ENCODE assay signal across 9 mouse cellular contexts in genomic region chr17:37250544-37250943, GRCm38 (mm10). TPM values are rescaled to one million over a fixed set of nuclear protein-coding genes. Genes with fewer than 3 reads are reported as not detected.
DNase-seq lines count a peak whose midpoint lies in the region; ATAC-seq lines count a peak whose summit lies in the region.
"Had no signal": no experiment of that assay in that cellular context is flagged by ENCODE, and none has a peak within 500 bp of the region (broad histone marks: within the 10 kb centered on the region; RNA-seq: fewer than 3 reads in every experiment).

No protein-coding gene starts in this region.

- 12% methylated on average over 1 of the region's 1 CpGs for WGBS in liver, embryonic 11.5 days
- 23% methylated on average over 1 of the region's 1 CpGs for WGBS in midbrain, embryonic 16.5 days

- no peak overlapping the region for H3K4me3 ChIP-seq in liver, embryonic 11.5 days (ENCODE audit: low read depth, low read length)
- H3K4me3 ChIP-seq in midbrain, embryonic 16.5 days (ENCODE audit: low read depth, low read length): no peak overlapping the region

- H3K4me2 ChIP-seq in liver, embryonic 11.5 days: no peak overlapping the region
- no peak overlapping the region for H3K4me2 ChIP-seq in midbrain, embryonic 16.5 days (ENCODE audit: low read length)

- no peak overlapping the region for H3K9ac ChIP-seq in liver, embryonic 11.5 days (ENCODE audit: low read depth, low read length)
- H3K9ac ChIP-seq in midbrain, embryonic 16.5 days (ENCODE audit: low read depth, low read length): no peak overlapping the region

- H3K27ac ChIP-seq in liver, embryonic 11.5 days (ENCODE audit: low read depth, low read length): no peak overlapping the region
- H3K27ac ChIP-seq in midbrain, embryonic 16.5 days (ENCODE audit: low read length): no peak overlapping the region

- no peak; the same call in 1 of the 2 replicates for ATAC-seq in liver, embryonic 11.5 days (replicated peaks; ENCODE audit: low FRiP score)
- peak; percentile 75 for ATAC-seq in megakaryocyte, adult 5-6 weeks (ENCODE audit: poor library complexity, severe bottlenecking)
- no peak for ATAC-seq in midbrain, embryonic 16.5 days

- no peaks in the 10 kb centered on the region for H3K4me1 ChIP-seq in liver, embryonic 11.5 days (replicated peaks; ENCODE audit: control insufficient read depth, insufficient read depth, low read length)
- no peaks in the 10 kb centered on the region for H3K4me1 ChIP-seq in midbrain, embryonic 16.5 days (ENCODE audit: control insufficient read depth, insufficient read depth, low read length)

- DNase-seq in adrenal gland, adult 18-20 months (ENCODE audit: low spot score in 2 of 2): peak; percentile 9 to 25
- no peak for DNase-seq in adrenal gland, postnatal 4 days (ENCODE audit: low spot score in 2 of 2)
- peak; percentile 14 for DNase-seq in liver
- DNase-seq in liver, embryonic 11.5 days (ENCODE audit: low spot score): no peak
- DNase-seq in brain, adult 2 months (ENCODE audit: low read depth, low spot score): peak; percentile 25
- DNase-seq in layer of hippocampus, postnatal 36 days: no peak

- no peaks in the 10 kb centered on the region for H3K36me3 ChIP-seq in liver, embryonic 11.5 days (ENCODE audit: control insufficient read depth, insufficient read depth, low read length)
- H3K36me3 ChIP-seq in midbrain, embryonic 16.5 days (ENCODE audit: control insufficient read depth, insufficient read depth, low read length): no peaks in the 10 kb centered on the region

- H3K27me3 ChIP-seq in liver, embryonic 11.5 days (replicated peaks; ENCODE audit: control insufficient read depth, insufficient read depth, low read length): no peaks in the 10 kb centered on the region
- H3K27me3 ChIP-seq in midbrain, embryonic 16.5 days (ENCODE audit: control insufficient read depth, insufficient read depth, low read depth, low read length): no peaks in the 10 kb centered on the region

- no peaks in the 10 kb centered on the region for H3K9me3 ChIP-seq in liver, embryonic 11.5 days (ENCODE audit: control insufficient read depth, low read length)
- H3K9me3 ChIP-seq in midbrain, embryonic 16.5 days (replicated peaks; ENCODE audit: control insufficient read depth, low read length, poor library complexity, severe bottlenecking): no peaks in the 10 kb centered on the region

RNA-seq across cellular contexts. Expression of gene Olfr98, which starts 13.0 kb away (rescaled TPM):
- not detected for total RNA-seq in adrenal gland, adult 18-20 months (2021)
- total RNA-seq in adrenal gland, postnatal 4 days (2021): not detected
- polyA plus RNA-seq in liver, embryonic 11.5 days (2014; fragmentation: Nextera tagmentation; extraction: Ambion mirVana): not detected in 2 replicates
- total RNA-seq in megakaryocyte, adult 5-6 weeks (2015): not detected in 2 replicates
- not detected in 2 replicates for total RNA-seq in megakaryocyte, adult 5-6 weeks (2017)
- not detected in 2 replicates for polyA plus RNA-seq in midbrain, embryonic 16.5 days (2015; fragmentation: Nextera tagmentation; extraction: Ambion mirVana)
- total RNA-seq in layer of hippocampus, postnatal 36 days (2021): not detected
- total RNA-seq: left cerebral cortex, postnatal 25 days had no signal

RNA-seq across cellular contexts. Expression of gene Olfr97, which starts 13.4 kb away (rescaled TPM):
- total RNA-seq in adrenal gland, adult 18-20 months (2021): not detected
- total RNA-seq in adrenal gland, postnatal 4 days (2021): not detected
- polyA plus RNA-seq in liver, embryonic 11.5 days (2014; fragmentation: Nextera tagmentation; extraction: Ambion mirVana): not detected in 2 replicates
- total RNA-seq in megakaryocyte, adult 5-6 weeks (2015): not detected in 2 replicates
- not detected in 2 replicates for total RNA-seq in megakaryocyte, adult 5-6 weeks (2017)
- not detected in 2 replicates for polyA plus RNA-seq in midbrain, embryonic 16.5 days (2015; fragmentation: Nextera tagmentation; extraction: Ambion mirVana)
- total RNA-seq in layer of hippocampus, postnatal 36 days (2021): not detected
- total RNA-seq: left cerebral cortex, postnatal 25 days had no signal

RNA-seq across cellular contexts. Expression of gene H2-M3, which starts 19.5 kb away (rescaled TPM):
- 1 to 10 TPM; 5.1 to 8.1 TPM for total RNA-seq in adrenal gland, adult 18-20 months (2021)
- 1 to 10 TPM; 4.3 to 5.6 TPM for total RNA-seq in adrenal gland, postnatal 4 days (2021)
- 1.4 and 1.9 TPM in 2 replicates for polyA plus RNA-seq in liver, embryonic 11.5 days (2014; fragmentation: Nextera tagmentation; extraction: Ambion mirVana)
- 17.4 and 20.9 TPM in 2 replicates for total RNA-seq in megakaryocyte, adult 5-6 weeks (2015)
- total RNA-seq in megakaryocyte, adult 5-6 weeks (2017): 42.3 and 45.1 TPM in 2 replicates
- 1.2 and 1.9 TPM in 2 replicates for polyA plus RNA-seq in midbrain, embryonic 16.5 days (2015; fragmentation: Nextera tagmentation; extraction: Ambion mirVana)
- total RNA-seq in layer of hippocampus, postnatal 36 days (2021): 1 to 10 TPM; 1.5 to 2.0 TPM

RNA-seq across cellular contexts. Expression of gene Olfr96, which starts 30.6 kb away (rescaled TPM):
- total RNA-seq in adrenal gland, adult 18-20 months (2021): not detected
- total RNA-seq in adrenal gland, postnatal 4 days (2021): not detected
- not detected in 2 replicates for polyA plus RNA-seq in liver, embryonic 11.5 days (2014; fragmentation: Nextera tagmentation; extraction: Ambion mirVana)
- not detected in 2 replicates for total RNA-seq in megakaryocyte, adult 5-6 weeks (2015)
- total RNA-seq in megakaryocyte, adult 5-6 weeks (2017): not detected in 2 replicates
- polyA plus RNA-seq in midbrain, embryonic 16.5 days (2015; fragmentation: Nextera tagmentation; extraction: Ambion mirVana): not detected in 2 replicates
- total RNA-seq in layer of hippocampus, postnatal 36 days (2021): not detected
- total RNA-seq: left cerebral cortex, postnatal 25 days had no signal

RNA-seq across cellular contexts. Expression of gene Olfr99, which starts 32.7 kb away (rescaled TPM):
- total RNA-seq in adrenal gland, adult 18-20 months (2021): not detected
- total RNA-seq in adrenal gland, postnatal 4 days (2021): not detected
- not detected in 2 replicates for polyA plus RNA-seq in liver, embryonic 11.5 days (2014; fragmentation: Nextera tagmentation; extraction: Ambion mirVana)
- not detected in 2 replicates for total RNA-seq in megakaryocyte, adult 5-6 weeks (2015)
- not detected in 2 replicates for total RNA-seq in megakaryocyte, adult 5-6 weeks (2017)
- not detected in 2 replicates for polyA plus RNA-seq in midbrain, embryonic 16.5 days (2015; fragmentation: Nextera tagmentation; extraction: Ambion mirVana)
- not detected for total RNA-seq in layer of hippocampus, postnatal 36 days (2021)
- total RNA-seq: left cerebral cortex, postnatal 25 days had no signal

Comparison
In these comparisons a context has a peak if more than half of its experiments do, and no peak if none do; other contexts are left out.
1. DNase-seq: peak in adrenal gland, adult 18-20 months (2 of 2), liver (single experiment) and brain, adult 2 months (single experiment); none in adrenal gland, postnatal 4 days (0 of 2), liver, embryonic 11.5 days (single experiment) and layer of hippocampus, postnatal 36 days (0 of 2).